Mouse (Mus musculus): Measurements from ENCODE around the gene Gng7.

GRCm38 (mm10) chr10:80971533-80971932, 43.2 kb downstream of the Gng7 start:
- no peak for TF ChIP-seq CTCF (IDR thresholded peaks at IDR 0.05; ENCODE audit: insufficient read depth, low read depth, low read length)
- no peak for TF ChIP-seq POLR2A (IDR thresholded peaks at IDR 0.05; ENCODE audit: insufficient read depth, low read depth, low read length)

All from olfactory bulb, adult 2 months (tissue).